Mouse (Mus musculus) thymus, adult 2 months (tissue): ENCODE data around the gene Rbm19. TPM values are rescaled to one million over a fixed set of nuclear protein-coding genes. Genes with fewer than 3 reads are reported as not detected.

ENCODE experiments used
- DNase-seq: peaks from one replicate; pipeline ENCODE4 v3.0.0; 2021
- H3K27ac ChIP-seq: fragments of 200-500 bp; 2 replicates; pipeline ENCODE4 v1.5.1; 2012; ENCODE audit warnings: low read length, control low read depth; ENCODE audit not compliant: control insufficient read depth, insufficient read depth
- H3K27me3 ChIP-seq: fragments of 200-500 bp; 2 replicates; pipeline ENCODE4 v1.6.1; 2012; ENCODE audit warnings: mild to moderate bottlenecking, low read length, moderate library complexity, mixed read lengths; ENCODE audit not compliant: control insufficient read depth, insufficient read depth
- H3K36me3 ChIP-seq: fragments of 200-500 bp; 2 replicates; pipeline ENCODE4 v1.6.1; 2012; ENCODE audit warnings: mild to moderate bottlenecking, low read length, moderate library complexity; ENCODE audit not compliant: control insufficient read depth, insufficient read depth
- H3K4me1 ChIP-seq: fragments of 200-500 bp; replicated peaks from 2 replicates; pipeline ENCODE4 v1.6.1; 2012; ENCODE audit warnings: low read length; ENCODE audit not compliant: control insufficient read depth, insufficient read depth
- H3K4me3 ChIP-seq: fragments of 200-500 bp; 2 replicates; pipeline ENCODE4 v1.5.1; 2012; ENCODE audit warnings: mild to moderate bottlenecking, low read length, control low read depth, moderate library complexity; ENCODE audit not compliant: control insufficient read depth, insufficient read depth
- CTCF ChIP-seq: fragments of 200-500 bp; IDR thresholded peaks from 2 replicates; pipeline ENCODE4 v1.5.1; 2012; ENCODE audit warnings: mild to moderate bottlenecking, control low read depth, low read length, moderate library complexity, borderline replicate concordance; ENCODE audit not compliant: control insufficient read depth, poor library complexity, insufficient read depth; ENCODE audit errors: extremely low read depth
- POLR2A ChIP-seq: fragments of 200-500 bp; IDR thresholded peaks from 2 replicates; pipeline ENCODE4 v1.6.1; 2012; ENCODE audit warnings: mild to moderate bottlenecking, low read length, control low read depth, moderate library complexity; ENCODE audit not compliant: control insufficient read depth, poor library complexity, insufficient read depth; ENCODE audit errors: extremely low read depth
- WGBS: fragments of 180-500 bp; shearing (Covaris S2); methylation state at CpG from one replicate; pipeline ENCODE4 v1.1.7; 2018; 5-methylcytosine and 5-hydroxymethylcytosine counted together
- polyA plus RNA-seq: library from polyadenylated mRNA; depleted of rRNA; stranded (reverse); fragments of >200 nt; gene quantifications from 2 replicates; pipeline ENCODE4 v1.2.3, GENCODE M21; 2012; rRNA removed

Gene Rbm19
- polyA plus RNA-seq, result 19.6 and 29.2 TPM in 2 replicates

DNA sequence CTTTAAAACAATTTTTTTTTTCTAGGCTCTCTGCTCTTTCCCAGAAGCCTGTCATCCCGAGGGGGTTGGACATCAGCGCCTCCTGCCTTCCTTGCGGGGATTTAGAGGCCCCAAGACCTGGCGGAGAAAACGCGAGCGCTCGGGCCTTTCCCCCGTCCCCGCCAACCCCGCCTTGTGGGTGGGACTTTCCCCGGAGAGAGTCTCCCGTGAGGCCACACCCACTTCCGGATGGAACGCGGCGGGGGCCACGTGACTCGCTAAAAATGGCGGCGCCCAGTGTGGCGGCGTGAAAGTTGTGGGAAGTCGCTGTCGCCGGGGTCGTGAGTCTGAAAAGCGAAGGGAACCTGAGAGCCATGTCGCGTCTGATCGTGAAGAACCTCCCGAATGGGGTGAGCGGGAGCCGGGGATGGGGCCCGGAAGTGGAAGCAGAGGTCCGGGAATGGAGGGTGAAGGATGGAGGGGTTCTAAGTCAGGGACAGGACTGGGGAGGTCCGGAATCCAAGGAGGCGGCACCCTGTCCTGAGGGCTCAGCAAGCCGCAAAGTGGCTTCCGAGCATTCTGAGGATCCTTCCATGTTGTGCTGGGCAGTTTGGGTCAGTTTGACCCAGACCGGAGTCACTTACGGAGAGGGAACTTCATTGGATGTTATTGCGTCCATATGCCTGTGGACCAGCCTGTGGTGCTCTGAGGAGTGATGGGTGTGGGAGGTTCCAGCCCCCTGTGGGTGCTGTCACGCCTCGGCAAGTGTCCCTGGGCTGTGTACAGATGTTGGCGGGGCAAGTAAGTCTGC lies at the start of gene Rbm19:
Gene Rbm19 (plus strand): TSS at position 205 of the 790 bp plus-strand sequence.
- 1% methylated on average over 46 of the region's 46 CpGs for WGBS
- H3K27me3 ChIP-seq, result no peaks in the 10 kb centered on the region
- H3K4me1 ChIP-seq, result peaks cover 4% of the 10 kb centered on the region
- peak within 1 kb of the TSS; percentile 78 for H3K4me3 ChIP-seq
- TF ChIP-seq CTCF, result peak; percentile 37; the same call in 1 of the 2 replicates
- TF ChIP-seq POLR2A, result peak; percentile 62
- H3K27ac ChIP-seq, result no peak within 1 kb of the TSS
- DNase-seq, result peak; percentile 94
- H3K36me3 ChIP-seq, result no peaks in the 10 kb centered on the region; the same call in none of the 2 replicates

- no peak for DNase-seq
- Histone ChIP-seq H3K4me1 (peaks cover 12% of the 10 kb centered on the region), H3K27me3 (no peaks in the 10 kb centered on the region), H3K4me3 (no peak overlapping the region), H3K36me3 (no peaks in the 10 kb centered on the region), H3K27ac (no peak overlapping the region)
- TF ChIP-seq CTCF, result no peak
- TF ChIP-seq POLR2A, result no peak
- 34% methylated on average over 6 of the region's 6 CpGs for WGBS
Observed at GRCm38 (mm10) chr5:120067266-120067665, 49.0 kb upstream of the Rbm19 start.

GRCm38 (mm10) chr5:120074101-120074500 lies 42.2 kb upstream of the Rbm19 start:
- 21% methylated on average over 9 of the region's 9 CpGs for WGBS
- peaks cover 17% of the 10 kb centered on the region for H3K4me1 ChIP-seq
- no peak overlapping the region; the same call in 1 of the 2 replicates for H3K27ac ChIP-seq
- H3K4me3 ChIP-seq, result no peak overlapping the region
- DNase-seq, result no peak
- no peaks in the 10 kb centered on the region for H3K27me3 ChIP-seq
- no peaks in the 10 kb centered on the region for H3K36me3 ChIP-seq
- no peak for TF ChIP-seq POLR2A
- no peak for TF ChIP-seq CTCF

DNA sequence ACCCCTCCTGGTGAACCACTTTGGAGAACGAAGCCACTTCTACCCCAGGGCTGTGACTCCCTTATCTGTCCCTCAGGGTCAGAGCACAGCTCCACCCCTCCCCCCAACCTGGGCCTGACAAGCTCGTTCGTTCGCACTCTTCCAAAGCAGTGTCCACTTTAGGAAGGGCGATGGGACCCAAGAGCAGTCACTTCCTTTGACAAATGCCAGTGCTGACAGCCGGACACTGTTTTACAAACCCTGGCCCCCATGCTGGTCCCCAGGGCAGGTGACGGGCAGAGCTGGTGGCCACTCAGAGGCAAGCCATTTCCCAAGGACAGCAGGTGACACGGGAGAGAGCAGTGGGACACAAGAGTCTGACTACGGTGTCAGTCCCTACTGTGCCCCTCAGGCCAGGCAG lies 36.2 kb upstream of the Rbm19 start:
- DNase-seq, result no peak
- no peak overlapping the region for H3K27ac ChIP-seq
- no peaks in the 10 kb centered on the region for H3K36me3 ChIP-seq
- H3K27me3 ChIP-seq, result no peaks in the 10 kb centered on the region
- H3K4me1 ChIP-seq, result peaks cover 5% of the 10 kb centered on the region
- TF ChIP-seq POLR2A (no peak), CTCF (no peak)
- H3K4me3 ChIP-seq, result no peak overlapping the region
- 90% methylated on average over 9 of the region's 9 CpGs for WGBS

DNA sequence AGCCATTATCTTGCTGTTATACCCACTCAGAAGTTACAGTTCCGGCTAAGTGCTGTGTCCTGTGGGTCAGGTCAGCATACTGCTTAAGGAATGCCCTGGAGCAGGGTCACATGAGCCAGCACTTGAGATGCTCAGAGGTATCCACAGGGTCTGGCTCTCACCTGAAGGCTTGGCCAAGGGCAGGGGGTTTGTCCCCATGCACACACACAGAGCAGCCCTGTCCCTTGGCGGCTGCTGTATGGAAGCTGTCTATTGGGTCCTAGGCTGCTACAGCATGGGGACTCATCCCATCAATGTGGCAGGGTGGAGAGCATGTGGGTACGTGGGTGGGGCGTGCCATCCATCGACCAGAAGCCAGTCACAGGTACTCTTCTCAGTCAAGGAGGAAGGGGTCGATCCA lies 35.8 kb upstream of the Rbm19 start:
- Histone ChIP-seq H3K27ac (no peak overlapping the region), H3K27me3 (no peaks in the 10 kb centered on the region), H3K4me1 (peaks cover 5% of the 10 kb centered on the region), H3K4me3 (no peak overlapping the region), H3K36me3 (no peaks in the 10 kb centered on the region)
- DNase-seq, result no peak
- TF ChIP-seq CTCF (no peak), POLR2A (no peak)
- 83% methylated on average over 6 of the region's 6 CpGs for WGBS

- Histone ChIP-seq H3K36me3 (no peaks in the 10 kb centered on the region), H3K27ac (no peak overlapping the region), H3K27me3 (no peaks in the 10 kb centered on the region), H3K4me1 (peaks cover 10% of the 10 kb centered on the region), H3K4me3 (no peak overlapping the region)
- peak; percentile 90 for DNase-seq
- WGBS, result 3% methylated on average over 16 of the region's 16 CpGs
- TF ChIP-seq POLR2A (no peak), CTCF (peak; percentile 96)
Observed at GRCm38 (mm10) chr5:120088561-120088960, 27.7 kb upstream of the Rbm19 start.
